Mouse (Mus musculus): ENCODE data around the gene Dnmt3l. TPM values are rescaled to one million over a fixed set of nuclear protein-coding genes. Genes with fewer than 3 reads are reported as not detected.
A peak's percentile ranks its signal among the peaks of the same experiment; 100 is the strongest.
"Not testable (repeated sequence)": the region's sequence is repeated elsewhere in the genome, so short reads cannot be mapped to it uniquely, and the experiment has no call there.

Dnmt3l gene
- polyA plus RNA-seq, 1 experiment: 6.7 TPM

DNA sequence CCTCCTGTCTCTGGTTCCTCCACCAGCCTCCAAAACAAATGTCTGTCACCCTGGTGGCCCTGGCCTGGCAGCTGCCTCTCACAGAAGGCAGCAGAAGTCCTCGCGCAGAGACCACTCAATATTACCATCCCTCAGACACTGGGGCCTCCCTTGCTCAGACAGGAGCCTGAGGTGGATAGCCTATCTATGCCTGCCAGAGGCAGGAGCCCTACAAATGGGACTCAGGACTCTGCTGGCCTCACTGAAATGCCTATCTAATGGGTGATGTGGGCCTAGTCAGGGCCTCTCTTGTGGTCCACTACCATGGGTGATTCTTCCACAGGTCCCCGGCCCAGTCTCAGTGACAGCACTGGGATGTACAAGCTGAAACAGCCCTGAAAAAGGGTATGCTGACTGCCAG is 33.6 kb upstream of the Dnmt3l start:
- Histone ChIP-seq H3K27ac (ENCODE audit: control insufficient read depth, insufficient read depth, low read depth, low read length, poor library complexity) (no peak overlapping the region), H3K4me3 (replicated peaks; ENCODE audit: control insufficient read depth, low read depth, low read length) (no peak overlapping the region), H3K4me1 (ENCODE audit: control insufficient read depth, insufficient read depth, low read length) (no peaks in the 10 kb centered on the region)
- no peak for TF ChIP-seq POLR2A (IDR thresholded peaks at IDR 0.05; ENCODE audit: borderline replicate concordance, control insufficient read depth, low read depth, low read length)
- WGBS: 69% methylated on average over 3 of the region's 3 CpGs

DNA sequence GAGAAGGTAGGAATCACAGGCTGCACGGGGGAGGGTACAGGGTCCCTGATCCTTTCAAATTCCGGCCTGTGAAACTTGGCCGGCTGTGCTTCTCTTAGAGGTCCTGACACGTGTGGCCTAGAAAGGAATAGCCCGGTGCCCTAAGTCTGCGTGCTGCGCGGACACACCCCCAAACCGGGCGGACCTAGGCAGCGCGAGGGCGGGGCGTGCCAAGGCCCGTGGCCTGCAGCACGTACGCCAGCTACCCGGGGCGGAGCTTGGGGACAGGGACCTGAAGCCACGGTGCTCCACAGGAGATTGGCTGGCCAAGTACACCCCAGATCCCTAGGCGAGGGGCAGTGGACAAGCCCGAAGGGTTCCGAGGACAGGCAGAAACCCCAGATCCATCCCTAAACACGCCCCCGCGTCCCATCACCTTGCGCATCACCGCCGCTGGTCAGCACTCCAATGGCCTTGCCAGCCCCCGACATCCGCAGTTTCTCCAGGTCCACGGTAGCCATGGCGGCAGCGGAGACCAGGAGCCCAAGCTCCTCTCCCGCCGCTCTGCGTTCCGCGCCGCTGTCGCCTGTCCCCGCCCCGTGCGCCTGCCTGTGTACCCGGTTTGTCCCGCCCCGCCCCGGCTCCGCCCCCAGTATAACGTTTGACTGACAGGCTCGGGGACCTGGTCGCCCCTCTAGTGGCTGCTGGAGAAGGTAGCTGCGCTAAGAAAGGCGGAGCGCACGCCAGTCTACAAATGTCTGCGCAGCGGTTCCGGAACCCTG is 32.4 kb upstream of the Dnmt3l start:
- Histone ChIP-seq H3K4me1 (ENCODE audit: control insufficient read depth, insufficient read depth, low read length) (no peaks in the 10 kb centered on the region), H3K27ac (ENCODE audit: control insufficient read depth, insufficient read depth, low read depth, low read length, poor library complexity) (peak overlapping the region; percentile 95), H3K4me3 (replicated peaks; ENCODE audit: control insufficient read depth, low read depth, low read length) (peak overlapping the region; percentile 93)
- TF ChIP-seq CTCF (IDR thresholded peaks at IDR 0.05; ENCODE audit: control insufficient read depth, insufficient read depth, low read length) (peak; percentile 61; the same call in 1 of the 2 replicates), POLR2A (IDR thresholded peaks at IDR 0.05; ENCODE audit: borderline replicate concordance, control insufficient read depth, low read depth, low read length) (peak; percentile 56; the same call in 1 of the 2 replicates)
- under 1% methylated on average over 59 of the region's 59 CpGs for WGBS

- H3K27ac ChIP-seq (ENCODE audit: control insufficient read depth, insufficient read depth, low read depth, low read length, poor library complexity): peak within 1 kb of the TSS; percentile 95
- peak within 1 kb of the TSS; percentile 93 for H3K4me3 ChIP-seq (replicated peaks; ENCODE audit: control insufficient read depth, low read depth, low read length)
- no peaks in the 10 kb centered on the region for H3K4me1 ChIP-seq (ENCODE audit: control insufficient read depth, insufficient read depth, low read length)
- WGBS: under 1% methylated on average over 9 of the region's 9 CpGs
- TF ChIP-seq CTCF (IDR thresholded peaks at IDR 0.05; ENCODE audit: control insufficient read depth, insufficient read depth, low read length): no peak
- no peak for TF ChIP-seq POLR2A (IDR thresholded peaks at IDR 0.05; ENCODE audit: borderline replicate concordance, control insufficient read depth, low read depth, low read length)
Measured at GRCm38 (mm10) chr10:78009945-78010293, 31.8 kb upstream of the Dnmt3l start, which contains the start of gene Pfkl. Gene Pfkl, minus strand, starts transcription at chr10:78010083.

GRCm38 (mm10) chr10:78010335-78010734 is 31.4 kb upstream of the Dnmt3l start:
- Histone ChIP-seq H3K4me1 (ENCODE audit: control insufficient read depth, insufficient read depth, low read length) (no peaks in the 10 kb centered on the region), H3K27ac (ENCODE audit: control insufficient read depth, insufficient read depth, low read depth, low read length, poor library complexity) (no peak overlapping the region), H3K4me3 (replicated peaks; ENCODE audit: control insufficient read depth, low read depth, low read length) (no peak overlapping the region)
- TF ChIP-seq POLR2A (IDR thresholded peaks at IDR 0.05; ENCODE audit: borderline replicate concordance, control insufficient read depth, low read depth, low read length): no peak
- TF ChIP-seq CTCF (IDR thresholded peaks at IDR 0.05; ENCODE audit: control insufficient read depth, insufficient read depth, low read length): no peak
- WGBS: 7% methylated on average over 10 of the region's 10 CpGs

DNA sequence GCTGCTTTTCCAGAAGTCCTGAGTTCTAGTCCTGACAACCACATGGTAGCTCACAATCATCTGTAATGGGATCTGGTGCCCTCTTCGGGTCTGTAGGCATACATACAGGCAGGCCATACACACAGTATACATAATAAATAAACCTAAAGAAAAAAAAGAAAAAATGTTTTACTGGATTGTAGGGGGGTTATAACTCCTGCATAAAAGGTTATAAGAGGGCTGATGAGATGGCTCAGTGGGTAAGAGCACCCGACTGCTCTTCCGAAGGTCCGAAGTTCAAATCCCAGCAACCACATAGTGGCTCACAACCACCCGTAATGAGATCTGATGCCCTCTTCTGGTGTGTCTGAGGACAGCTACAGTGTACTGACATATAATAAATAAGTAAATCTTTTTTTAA is 30.6 kb upstream of the Dnmt3l start:
- H3K4me1 ChIP-seq (ENCODE audit: control insufficient read depth, insufficient read depth, low read length): not testable (repeated sequence)

GRCm38 (mm10) chr10:78012661-78013495 is 28.9 kb upstream of the Dnmt3l start:
- Histone ChIP-seq H3K4me3 (replicated peaks; ENCODE audit: control insufficient read depth, low read depth, low read length) (no peak overlapping the region), H3K27ac (ENCODE audit: control insufficient read depth, insufficient read depth, low read depth, low read length, poor library complexity) (no peak overlapping the region), H3K4me1 (ENCODE audit: control insufficient read depth, insufficient read depth, low read length) (peaks cover 2% of the 10 kb centered on the region)
- TF ChIP-seq POLR2A (IDR thresholded peaks at IDR 0.05; ENCODE audit: borderline replicate concordance, control insufficient read depth, low read depth, low read length) (no peak), CTCF (IDR thresholded peaks at IDR 0.05; ENCODE audit: control insufficient read depth, insufficient read depth, low read length) (no peak)
- 82% methylated on average over 18 of the region's 18 CpGs for WGBS

More for the DNA sequence above, 30.6 kb upstream of the Dnmt3l start:
- not testable (repeated sequence) for H3K4me3 ChIP-seq (replicated peaks; ENCODE audit: control insufficient read depth, low read depth, low read length); H3K27ac ChIP-seq (ENCODE audit: control insufficient read depth, insufficient read depth, low read depth, low read length, poor library complexity)
- 86% methylated on average over 5 of the region's 5 CpGs for WGBS

- 32% methylated on average over 1 of the region's 1 CpGs for WGBS
Measured at GRCm38 (mm10) chr10:78015489-78015888, 26.3 kb upstream of the Dnmt3l start.

GRCm38 (mm10) chr10:78016366-78016765 is 25.4 kb upstream of the Dnmt3l start:
- Histone ChIP-seq H3K27ac (ENCODE audit: control insufficient read depth, insufficient read depth, low read depth, low read length, poor library complexity) (no peak overlapping the region), H3K4me1 (ENCODE audit: control insufficient read depth, insufficient read depth, low read length) (peaks cover 2% of the 10 kb centered on the region), H3K4me3 (replicated peaks; ENCODE audit: control insufficient read depth, low read depth, low read length) (no peak overlapping the region)
- no peak for TF ChIP-seq CTCF (IDR thresholded peaks at IDR 0.05; ENCODE audit: control insufficient read depth, insufficient read depth, low read length)
- TF ChIP-seq POLR2A (IDR thresholded peaks at IDR 0.05; ENCODE audit: borderline replicate concordance, control insufficient read depth, low read depth, low read length): no peak
- 49% methylated on average over 5 of the region's 5 CpGs for whole genome bisulfite sequencing

More at GRCm38 (mm10) chr10:78015489-78015888, 26.3 kb upstream of the Dnmt3l start:
- Histone ChIP-seq H3K4me3 (replicated peaks; ENCODE audit: control insufficient read depth, low read depth, low read length) (no peak overlapping the region), H3K4me1 (ENCODE audit: control insufficient read depth, insufficient read depth, low read length) (peaks cover 2% of the 10 kb centered on the region), H3K27ac (ENCODE audit: control insufficient read depth, insufficient read depth, low read depth, low read length, poor library complexity) (no peak overlapping the region)
- TF ChIP-seq POLR2A (IDR thresholded peaks at IDR 0.05; ENCODE audit: borderline replicate concordance, control insufficient read depth, low read depth, low read length) (no peak), CTCF (IDR thresholded peaks at IDR 0.05; ENCODE audit: control insufficient read depth, insufficient read depth, low read length) (no peak)
